ENCODE assay signal across 12 mouse cellular contexts in the genomic region with DNA sequence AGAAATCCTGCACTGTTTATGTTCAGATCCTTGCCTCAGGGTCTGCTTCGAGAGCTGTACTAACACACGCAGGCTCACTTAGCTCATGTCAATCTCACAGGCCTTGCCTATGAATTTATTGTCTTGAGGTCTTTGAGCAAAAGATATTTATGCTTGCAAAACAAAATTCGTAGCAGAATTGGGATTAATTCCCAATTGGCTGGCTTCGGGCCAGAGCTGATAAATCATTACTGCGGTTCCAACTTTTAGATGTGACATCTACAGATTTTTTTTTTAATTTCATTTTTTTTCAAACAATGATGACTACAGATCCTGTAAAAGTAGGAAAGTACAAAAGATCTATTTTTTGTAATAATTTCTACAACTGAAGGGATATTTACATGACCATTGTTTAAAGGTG.
A peak's percentile ranks its signal among the peaks of the same experiment; 100 is the strongest.
DNase-seq lines count a peak whose midpoint lies in the region.
"Had no signal": no experiment of that assay in that cellular context is flagged by ENCODE, and none has a peak within 500 bp of the region (broad histone marks: within the 10 kb centered on the region; RNA-seq: fewer than 3 reads in every experiment).

No protein-coding gene starts in this region.

- DNase-seq in adrenal gland, adult 2 months: peak; percentile 19
- DNase-seq in adrenal gland, adult 8-10 months: no peak
- peak; percentile 33 for DNase-seq in adrenal gland, postnatal 25 days
- no peak for DNase-seq in adrenal gland, postnatal 4 days (ENCODE audit: low spot score in 2 of 2)
- DNase-seq in kidney, postnatal 10 days: peak; percentile 51
- no peak for DNase-seq in kidney, adult 9 months
- DNase-seq: embryo, embryonic 11 days; gastrocnemius, postnatal 25 days; heart, adult 18-20 months; heart, postnatal 10 days; heart, postnatal 36 days; kidney, adult 18-20 months had no signal

Comparison
In these comparisons a context has a peak if more than half of its experiments do, and no peak if none do; other contexts are left out.
1. DNase-seq: peak in adrenal gland, adult 2 months (single experiment), adrenal gland, postnatal 25 days (single experiment) and kidney, postnatal 10 days (single experiment); none in adrenal gland, adult 8-10 months (single experiment), adrenal gland, postnatal 4 days (0 of 2) and kidney, adult 9 months (single experiment).